Mouse (Mus musculus): ENCODE data around the gene Mrpl47. TPM values are rescaled to one million over a fixed set of nuclear protein-coding genes. Genes with fewer than 3 reads are reported as not detected.

Gene Mrpl47
- polyA plus RNA-seq, 1 experiment from 2014 or later, result 46.7 TPM

DNA sequence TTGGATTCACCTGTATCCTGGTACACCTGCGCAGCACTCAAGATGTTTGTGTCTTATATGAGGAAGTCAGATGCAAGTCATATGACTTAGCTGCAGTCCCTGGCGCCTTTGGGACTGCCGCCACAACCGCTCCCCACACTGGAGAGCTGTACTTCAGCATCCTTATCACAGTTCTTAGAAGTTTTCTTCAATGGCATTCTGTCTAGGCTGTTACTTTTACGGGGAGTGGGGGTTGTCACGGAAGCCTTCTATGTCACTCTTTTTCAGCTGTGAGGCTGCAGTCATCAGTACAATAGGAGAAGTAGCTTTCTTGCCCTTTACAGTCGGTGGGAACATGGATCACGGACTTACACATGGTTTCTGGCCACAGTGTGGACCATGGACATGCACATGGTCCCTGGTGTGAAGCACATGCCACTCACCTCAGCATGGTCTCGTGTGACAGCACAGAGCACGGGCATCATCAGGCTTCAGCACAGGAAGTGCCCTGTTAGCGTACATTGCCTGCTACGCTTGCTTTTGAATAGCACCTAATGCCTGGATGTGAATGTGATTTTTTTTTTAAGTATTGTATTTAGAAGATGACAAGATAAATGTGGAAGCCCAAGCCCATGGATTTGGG lies 54.4 kb downstream of the Mrpl47 start:
- no peak for ATAC-seq (ENCODE audit: low FRiP score)
- WGBS, result 87% methylated on average over 11 of the region's 12 CpGs
- no peaks in the 10 kb centered on the region for H3K27me3 ChIP-seq (ENCODE audit: control insufficient read depth, insufficient read depth, low read length)

GRCm38 (mm10) chr3:32676393-32676792 lies 61.0 kb downstream of the Mrpl47 start:
- no peaks in the 10 kb centered on the region for H3K36me3 ChIP-seq (ENCODE audit: control insufficient read depth, insufficient read depth, low read length)
- DNase-seq (ENCODE audit: low spot score, missing footprints), result no peak
- H3K4me3 ChIP-seq (ENCODE audit: low read depth, low read length), result no peak overlapping the region
- no peak overlapping the region for H3K9ac ChIP-seq (ENCODE audit: low read length)
- H3K9me3 ChIP-seq (ENCODE audit: control insufficient read depth, low read length), result no peaks in the 10 kb centered on the region
- no peaks in the 10 kb centered on the region for H3K27me3 ChIP-seq (ENCODE audit: control insufficient read depth, insufficient read depth, low read length)
- no peak overlapping the region for H3K27ac ChIP-seq (ENCODE audit: low read depth, low read length)
- 89% methylated on average over 6 of the region's 6 CpGs for WGBS
- 0 out of 2 replicates have a peak, but pooled peaks have one; percentile 14 for ATAC-seq (ENCODE audit: low FRiP score)
- H3K4me2 ChIP-seq, result no peak overlapping the region
- H3K4me1 ChIP-seq (ENCODE audit: control insufficient read depth, insufficient read depth, low read length), result no peaks in the 10 kb centered on the region

More for the DNA sequence above, 54.4 kb downstream of the Mrpl47 start:
- Histone ChIP-seq H3K9ac (ENCODE audit: low read length) (no peak overlapping the region), H3K4me1 (ENCODE audit: control insufficient read depth, insufficient read depth, low read length) (no peaks in the 10 kb centered on the region), H3K36me3 (ENCODE audit: control insufficient read depth, insufficient read depth, low read length) (no peaks in the 10 kb centered on the region), H3K9me3 (ENCODE audit: control insufficient read depth, low read length) (no peaks in the 10 kb centered on the region), H3K4me3 (ENCODE audit: low read depth, low read length) (no peak overlapping the region), H3K27ac (ENCODE audit: low read depth, low read length) (no peak overlapping the region), H3K4me2 (no peak overlapping the region)
- no peak for DNase-seq (ENCODE audit: low spot score, missing footprints)

Other genes with a start within 250 kb of the Mrpl47 start
- gene Kcnmb3, start 245.4 kb downstream of the Mrpl47 start, polyA plus RNA-seq (2014; fragmentation: Nextera tagmentation; extraction: Ambion mirVana), result 0.08 and 0.15 TPM in 2 replicates
- gene Zfp639, start 227.3 kb downstream of the Mrpl47 start, polyA plus RNA-seq (2014; fragmentation: Nextera tagmentation; extraction: Ambion mirVana), result 42.1 and 50.3 TPM in 2 replicates
- 29.7 and 31.2 TPM in 2 replicates for gene Mfn1, start 208.1 kb downstream of the Mrpl47 start, polyA plus RNA-seq (2014; fragmentation: Nextera tagmentation; extraction: Ambion mirVana)
- gene Gnb4, start 121.0 kb downstream of the Mrpl47 start, polyA plus RNA-seq (2014; fragmentation: Nextera tagmentation; extraction: Ambion mirVana), result 42.3 and 48.6 TPM in 2 replicates
- gene Actl6a, start 31.3 kb downstream of the Mrpl47 start, polyA plus RNA-seq (2014; fragmentation: Nextera tagmentation; extraction: Ambion mirVana), result 262 and 280 TPM in 2 replicates
- 309 and 323 TPM in 2 replicates for gene Ndufb5, start 615 bp downstream of the Mrpl47 start, polyA plus RNA-seq (2014; fragmentation: Nextera tagmentation; extraction: Ambion mirVana)
- 5.7 and 6.4 TPM in 2 replicates for gene Usp13, start 79.9 kb upstream of the Mrpl47 start, polyA plus RNA-seq (2014; fragmentation: Nextera tagmentation; extraction: Ambion mirVana)